Mouse (Mus musculus) forebrain, embryonic 14.5 days (tissue): ENCODE results near the gene Usp21. TPM values are rescaled to one million over a fixed set of nuclear protein-coding genes. Genes with fewer than 3 reads are reported as not detected.

Experiments used
- ATAC-seq: fragments of 200-750 bp; cut with Nextera tagmentation; 2 replicates; pipeline ENCODE4 v1.8.0; 2017; ENCODE audit warnings: mild to moderate bottlenecking, moderate library complexity
- DNase-seq: peaks from one replicate; pipeline ENCODE4 v3.0.0-alpha.2; 2015; ENCODE audit warnings: low spot score
- H3K27ac ChIP-seq: fragments of 300-500 bp; sonication (generic); 2 replicates; pipeline ENCODE4 v1.5.1; 2014; ENCODE audit warnings: low read depth, mild to moderate bottlenecking, control low read depth, low read length, moderate library complexity
- H3K27me3 ChIP-seq: fragments of 300-500 bp; sonication (generic); replicated peaks from 2 replicates; pipeline ENCODE4 v1.6.1; 2014; ENCODE audit warnings: low read length, control low read depth, mixed read lengths; ENCODE audit not compliant: control insufficient read depth, insufficient read depth
- H3K36me3 ChIP-seq: fragments of 300-500 bp; sonication (generic); 2 replicates; pipeline ENCODE4 v1.6.1; 2014; ENCODE audit warnings: low read length, control low read depth; ENCODE audit not compliant: control insufficient read depth, insufficient read depth
- H3K4me1 ChIP-seq: fragments of 300-500 bp; sonication (generic); 2 replicates; pipeline ENCODE4 v1.6.1; 2014; ENCODE audit warnings: antibody characterized with exemption, low read length, control low read depth; ENCODE audit not compliant: control insufficient read depth, insufficient read depth
- H3K4me2 ChIP-seq: fragments of 300-500 bp; sonication (generic); 2 replicates; pipeline ENCODE4 v1.6.1; 2014; ENCODE audit warnings: mild to moderate bottlenecking, control low read depth, low read length
- H3K4me3 ChIP-seq: fragments of 300-500 bp; sonication (generic); 2 replicates; pipeline ENCODE4 v1.5.1; 2014; ENCODE audit warnings: low read depth, low read length, control low read depth
- H3K9ac ChIP-seq: fragments of 300-500 bp; sonication (generic); 2 replicates; pipeline ENCODE4 v1.6.1; 2014; ENCODE audit warnings: mild to moderate bottlenecking, low read length, control low read depth, moderate library complexity
- H3K9me3 ChIP-seq: fragments of 300-500 bp; sonication (generic); replicated peaks from 2 replicates; pipeline ENCODE4 v1.6.1; 2016; ENCODE audit warnings: low read length, control low read depth, mixed read lengths; ENCODE audit not compliant: control insufficient read depth
- WGBS: fragments of 180-500 bp; shearing (Covaris S2); extraction: QIAGEN DNeasy Blood & Tissue Kit; methylation state at CpG from one replicate; pipeline ENCODE4 v1.1.7; 2014; 5-methylcytosine and 5-hydroxymethylcytosine counted together
- polyA plus RNA-seq: library from polyadenylated mRNA; unstranded; fragments of >200 nt; fragmentation: Nextera tagmentation; extraction: Ambion mirVana; gene quantifications from 2 replicates; pipeline ENCODE4 v1.2.1, GENCODE M21; 2014

Gene Usp21
- polyA plus RNA-seq, 1 experiment from 2014 or later = 89.9 TPM

- Histone ChIP-seq H3K9me3 (no peaks in the 10 kb centered on the region), H3K9ac (peak overlapping the region; percentile 89; the same call in 1 of the 2 replicates), H3K36me3 (peaks cover 16% of the 10 kb centered on the region), H3K4me3 (peak overlapping the region; percentile 78; the same call in 1 of the 2 replicates), H3K4me2 (peak overlapping the region; percentile 62), H3K27me3 (0 out of 2 replicates have a peak, but pooled peaks cover 3% of the 10 kb centered on the region), H3K27ac (no peak overlapping the region), H3K4me1 (peaks cover 8% of the 10 kb centered on the region; the same call in 1 of the 2 replicates)
- DNase-seq (no peak), ATAC-seq (no peak)
- 88% methylated on average over 3 of the region's 3 CpGs for WGBS
These were observed 5.6 kb upstream of the Usp21 start for GRCm38 (mm10) chr1:171293351-171293750.

GRCm38 (mm10) chr1:171288328-171288727 is 537 bp upstream of the Usp21 start:
- peaks cover 11% of the 10 kb centered on the region for H3K4me1 ChIP-seq
- DNase-seq (no peak), ATAC-seq (no peak)
- no peak overlapping the region for H3K27ac ChIP-seq
- peak overlapping the region; percentile 72 for H3K4me2 ChIP-seq
- no peaks in the 10 kb centered on the region for H3K9me3 ChIP-seq
- H3K9ac ChIP-seq = no peak overlapping the region
- H3K36me3 ChIP-seq = peaks cover 51% of the 10 kb centered on the region
- no peak overlapping the region for H3K4me3 ChIP-seq
- WGBS = 66% methylated on average over 4 of the region's 4 CpGs
- H3K27me3 ChIP-seq = no peaks in the 10 kb centered on the region

- ATAC-seq = no peak
- Histone ChIP-seq H3K4me3 (peak overlapping the region; percentile 98), H3K36me3 (peaks cover 64% of the 10 kb centered on the region), H3K27me3 (no peaks in the 10 kb centered on the region), H3K4me1 (peaks cover 9% of the 10 kb centered on the region), H3K4me2 (peak overlapping the region; percentile 72), H3K27ac (no peak overlapping the region), H3K9me3 (no peaks in the 10 kb centered on the region), H3K9ac (peak overlapping the region; percentile 97; the same call in 1 of the 2 replicates)
- no peak for DNase-seq
- WGBS = 89% methylated on average over 19 of the region's 19 CpGs
These were observed 1.3 kb downstream of the Usp21 start for GRCm38 (mm10) chr1:171286517-171286916.

- no peak for ATAC-seq
- H3K4me1 ChIP-seq = peaks cover 15% of the 10 kb centered on the region
- WGBS = 91% methylated on average over 20 of the region's 20 CpGs
These were observed 2.5 kb downstream of the Usp21 start for GRCm38 (mm10) chr1:171285096-171285892.

GRCm38 (mm10) chr1:171284491-171284890 is 3.3 kb downstream of the Usp21 start:
- Histone ChIP-seq H3K4me2 (no peak overlapping the region), H3K9me3 (no peaks in the 10 kb centered on the region), H3K27me3 (no peaks in the 10 kb centered on the region), H3K27ac (no peak overlapping the region), H3K9ac (no peak overlapping the region), H3K36me3 (peaks cover 59% of the 10 kb centered on the region), H3K4me1 (peaks cover 20% of the 10 kb centered on the region), H3K4me3 (no peak overlapping the region)
- ATAC-seq (no peak), DNase-seq (no peak)
- 90% methylated on average over 15 of the region's 15 CpGs for WGBS

More at GRCm38 (mm10) chr1:171285096-171285892, 2.5 kb downstream of the Usp21 start:
- H3K4me3 ChIP-seq = no peak overlapping the region
- no peak overlapping the region for H3K27ac ChIP-seq
- no peak for DNase-seq
- H3K36me3 ChIP-seq = peaks cover 64% of the 10 kb centered on the region
- no peaks in the 10 kb centered on the region for H3K27me3 ChIP-seq
- no peak overlapping the region; the same call in 1 of the 2 replicates for H3K9ac ChIP-seq
- H3K4me2 ChIP-seq = no peak overlapping the region
- H3K9me3 ChIP-seq = no peaks in the 10 kb centered on the region

GRCm38 (mm10) chr1:171283188-171284160 is 4.3 kb downstream of the Usp21 start:
- no peak overlapping the region for H3K9ac ChIP-seq
- peaks cover 52% of the 10 kb centered on the region for H3K36me3 ChIP-seq
- 91% methylated on average over 18 of the region's 18 CpGs for WGBS

GRCm38 (mm10) chr1:171282086-171282805 is 5.5 kb downstream of the Usp21 start:
- DNase-seq (no peak), ATAC-seq (no peak)
- Histone ChIP-seq H3K27me3 (no peaks in the 10 kb centered on the region), H3K4me1 (peaks cover 20% of the 10 kb centered on the region), H3K36me3 (peaks cover 62% of the 10 kb centered on the region), H3K27ac (no peak overlapping the region), H3K4me2 (no peak overlapping the region; the same call in 1 of the 2 replicates), H3K9ac (no peak overlapping the region), H3K4me3 (no peak overlapping the region), H3K9me3 (no peaks in the 10 kb centered on the region)
- WGBS = 78% methylated on average over 18 of the region's 18 CpGs

More at GRCm38 (mm10) chr1:171283188-171284160, 4.3 kb downstream of the Usp21 start:
- H3K4me2 ChIP-seq = no peak overlapping the region
- peaks cover 20% of the 10 kb centered on the region for H3K4me1 ChIP-seq
- H3K27me3 ChIP-seq = no peaks in the 10 kb centered on the region
- no peak for DNase-seq
- ATAC-seq = no peak
- no peak overlapping the region for H3K27ac ChIP-seq
- no peak overlapping the region for H3K4me3 ChIP-seq
- H3K9me3 ChIP-seq = no peaks in the 10 kb centered on the region

GRCm38 (mm10) chr1:171281528-171281923 is 6.3 kb downstream of the Usp21 start:
- Histone ChIP-seq H3K9me3 (no peaks in the 10 kb centered on the region), H3K4me3 (peak overlapping the region; percentile 58), H3K9ac (peak overlapping the region; percentile 48), H3K36me3 (peaks cover 67% of the 10 kb centered on the region), H3K4me1 (peaks cover 13% of the 10 kb centered on the region), H3K27me3 (no peaks in the 10 kb centered on the region), H3K27ac (peak overlapping the region; percentile 49), H3K4me2 (peak overlapping the region; percentile 83)
- under 1% methylated on average over 10 of the region's 10 CpGs for WGBS
- ATAC-seq = peak; percentile 42
- peak; percentile 69 for DNase-seq
